Mouse (Mus musculus) C2C12 (cell line): ENCODE data around the gene Ogfr. TPM values are rescaled to one million over a fixed set of nuclear protein-coding genes. Genes with fewer than 3 reads are reported as not detected.

Source experiments
- H3K27me3 ChIP-seq: one replicate; pipeline ENCODE4 v1.6.1; 2011; ENCODE audit not compliant: control insufficient read depth, insufficient read depth, insufficient read length
- H3K36me3 ChIP-seq: one replicate; pipeline ENCODE4 v1.6.1; 2011; ENCODE audit not compliant: control insufficient read depth, insufficient read depth
- H3K4me3 ChIP-seq: one replicate; pipeline ENCODE4 v1.5.1; 2011; ENCODE audit warnings: mild to moderate bottlenecking, control low read depth; ENCODE audit not compliant: poor library complexity, insufficient read depth, severe bottlenecking
- H3K79me2 ChIP-seq: one replicate; pipeline ENCODE4 v1.6.1; 2011; ENCODE audit not compliant: control insufficient read depth, insufficient read depth
- H3K79me3 ChIP-seq: one replicate; pipeline ENCODE4 v1.6.1; 2011; ENCODE audit warnings: low read depth, control low read depth
- H3ac ChIP-seq: one replicate; pipeline ENCODE3; 2011; ENCODE audit warnings: low read depth; ENCODE audit not compliant: control insufficient read depth, insufficient read length
- CEBPB ChIP-seq: IDR thresholded peaks from one replicate; pipeline ENCODE4 v1.6.1; 2011; ENCODE audit warnings: low read depth, mild to moderate bottlenecking, control low read depth, moderate library complexity
- CTCF ChIP-seq: IDR thresholded peaks from one replicate; pipeline ENCODE4 v1.5.1; 2011; ENCODE audit not compliant: control insufficient read depth, insufficient read depth, insufficient read length
- FOSL1 ChIP-seq: IDR thresholded peaks from one replicate; pipeline ENCODE4 v1.8.0; 2011; ENCODE audit warnings: mild to moderate bottlenecking, low read length; ENCODE audit not compliant: poor library complexity, insufficient read depth, severe bottlenecking
- MAX ChIP-seq: IDR thresholded peaks from one replicate; pipeline ENCODE4 v1.6.1; 2011; ENCODE audit warnings: mild to moderate bottlenecking, control low read depth
- MYOD1 ChIP-seq: IDR thresholded peaks from one replicate; pipeline ENCODE4 v1.6.1; 2011; ENCODE audit warnings: low read depth; ENCODE audit not compliant: control insufficient read depth, insufficient read length
- MYOG ChIP-seq: IDR thresholded peaks from one replicate; pipeline ENCODE4 v1.6.1; 2011; ENCODE audit not compliant: control insufficient read depth, insufficient read length; ENCODE audit errors: extremely low read depth
- USF1 ChIP-seq: IDR thresholded peaks from one replicate; pipeline ENCODE4 v1.6.1; 2011; ENCODE audit warnings: low read depth, mild to moderate bottlenecking, control low read depth, moderate library complexity
- polyA plus RNA-seq: library from polyadenylated mRNA; unstranded; fragments of >200 nt; fragmentation: generic; extraction: Trizol; gene quantifications from one replicate; pipeline ENCODE4 v1.2.1, GENCODE M21; 2012; ENCODE audit warnings: missing spikeins

Ogfr gene
- polyA plus RNA-seq, 1 experiment = 61.5 TPM

DNA sequence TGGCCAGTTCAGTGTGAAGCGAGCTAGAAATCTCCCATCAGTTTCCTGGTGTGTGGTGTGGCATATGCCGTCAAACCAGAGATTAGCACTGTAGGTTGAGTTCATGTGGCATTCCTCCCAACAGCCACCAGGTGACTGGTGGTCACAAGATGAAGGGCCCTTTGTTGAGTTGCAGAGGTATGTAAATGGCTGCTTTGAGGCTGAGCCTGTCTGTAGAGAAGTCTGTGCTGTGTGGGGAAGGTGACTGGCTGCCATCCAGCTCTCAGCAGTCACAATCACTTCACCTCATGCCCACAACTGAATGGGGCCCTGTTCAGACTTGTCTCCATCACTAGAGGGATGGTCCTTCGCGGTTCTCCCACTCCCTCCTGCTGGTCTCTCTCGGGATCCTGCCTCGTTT is 15.7 kb downstream of the Ogfr start:
- Histone ChIP-seq H3K79me3 (no peaks in the 10 kb centered on the region), H3K36me3 (no peaks in the 10 kb centered on the region), H3ac (no peak overlapping the region), H3K4me3 (no peak overlapping the region), H3K27me3 (peaks cover 27% of the 10 kb centered on the region), H3K79me2 (no peaks in the 10 kb centered on the region)
- TF ChIP-seq USF1 = no peak
- TF ChIP-seq FOSL1 = no peak
- no peak for TF ChIP-seq MYOG
- no peak for TF ChIP-seq CTCF
- TF ChIP-seq CEBPB = no peak
- TF ChIP-seq MAX = no peak
- no peak for TF ChIP-seq MYOD1

DNA sequence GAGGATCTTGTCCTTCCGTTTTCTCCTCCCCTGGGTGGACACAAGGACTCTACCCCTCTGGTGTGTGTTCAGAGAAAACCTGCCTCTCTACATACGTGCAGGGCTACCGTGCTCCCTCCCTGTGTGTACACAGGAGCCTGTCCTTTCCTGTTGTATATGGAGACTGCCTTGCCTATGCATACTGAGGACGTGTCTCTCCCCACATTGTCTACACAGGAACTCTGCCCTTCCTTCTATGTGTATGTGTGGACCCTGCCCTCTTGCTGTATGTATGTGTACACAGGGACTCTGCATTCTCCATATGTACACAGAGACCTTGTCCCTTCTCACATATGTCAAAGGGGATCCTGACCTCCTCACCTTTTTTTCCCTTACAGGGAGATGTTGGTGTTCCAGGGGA is 21.2 kb downstream of the Ogfr start:
- Histone ChIP-seq H3K79me2 (no peaks in the 10 kb centered on the region), H3K27me3 (peaks cover 49% of the 10 kb centered on the region), H3K79me3 (no peaks in the 10 kb centered on the region), H3K4me3 (no peak overlapping the region), H3ac (no peak overlapping the region), H3K36me3 (no peaks in the 10 kb centered on the region)
- no peak for TF ChIP-seq MAX
- TF ChIP-seq MYOG = no peak
- no peak for TF ChIP-seq CTCF
- no peak for TF ChIP-seq CEBPB
- TF ChIP-seq USF1 = no peak
- no peak for TF ChIP-seq FOSL1
- no peak for TF ChIP-seq MYOD1

DNA sequence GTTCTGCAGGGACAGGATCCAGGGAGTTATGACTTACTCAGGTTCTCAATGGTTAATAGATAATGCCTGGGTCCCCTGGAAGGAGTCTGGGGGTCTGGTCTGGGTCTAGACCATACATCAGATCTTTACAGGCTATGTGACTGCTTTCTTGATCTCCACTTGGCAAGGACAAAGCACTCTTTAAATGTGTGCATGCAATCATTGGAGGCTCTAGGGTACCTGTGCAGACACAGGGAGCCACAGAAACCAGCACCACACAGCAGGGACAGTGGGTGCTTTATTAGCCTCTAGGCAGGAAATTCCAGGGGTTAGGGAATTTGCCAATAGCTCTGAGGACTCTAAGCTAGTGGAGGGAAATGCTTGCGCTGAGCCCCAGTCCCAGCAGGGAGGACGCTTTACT is 22.8 kb downstream of the Ogfr start:
- Histone ChIP-seq H3K27me3 (peaks cover 58% of the 10 kb centered on the region), H3ac (no peak overlapping the region), H3K4me3 (no peak overlapping the region), H3K36me3 (no peaks in the 10 kb centered on the region), H3K79me2 (no peaks in the 10 kb centered on the region), H3K79me3 (no peaks in the 10 kb centered on the region)
- TF ChIP-seq CEBPB = no peak
- no peak for TF ChIP-seq MYOD1
- TF ChIP-seq MYOG = no peak
- TF ChIP-seq MAX = no peak
- TF ChIP-seq USF1 = no peak
- no peak for TF ChIP-seq CTCF

DNA sequence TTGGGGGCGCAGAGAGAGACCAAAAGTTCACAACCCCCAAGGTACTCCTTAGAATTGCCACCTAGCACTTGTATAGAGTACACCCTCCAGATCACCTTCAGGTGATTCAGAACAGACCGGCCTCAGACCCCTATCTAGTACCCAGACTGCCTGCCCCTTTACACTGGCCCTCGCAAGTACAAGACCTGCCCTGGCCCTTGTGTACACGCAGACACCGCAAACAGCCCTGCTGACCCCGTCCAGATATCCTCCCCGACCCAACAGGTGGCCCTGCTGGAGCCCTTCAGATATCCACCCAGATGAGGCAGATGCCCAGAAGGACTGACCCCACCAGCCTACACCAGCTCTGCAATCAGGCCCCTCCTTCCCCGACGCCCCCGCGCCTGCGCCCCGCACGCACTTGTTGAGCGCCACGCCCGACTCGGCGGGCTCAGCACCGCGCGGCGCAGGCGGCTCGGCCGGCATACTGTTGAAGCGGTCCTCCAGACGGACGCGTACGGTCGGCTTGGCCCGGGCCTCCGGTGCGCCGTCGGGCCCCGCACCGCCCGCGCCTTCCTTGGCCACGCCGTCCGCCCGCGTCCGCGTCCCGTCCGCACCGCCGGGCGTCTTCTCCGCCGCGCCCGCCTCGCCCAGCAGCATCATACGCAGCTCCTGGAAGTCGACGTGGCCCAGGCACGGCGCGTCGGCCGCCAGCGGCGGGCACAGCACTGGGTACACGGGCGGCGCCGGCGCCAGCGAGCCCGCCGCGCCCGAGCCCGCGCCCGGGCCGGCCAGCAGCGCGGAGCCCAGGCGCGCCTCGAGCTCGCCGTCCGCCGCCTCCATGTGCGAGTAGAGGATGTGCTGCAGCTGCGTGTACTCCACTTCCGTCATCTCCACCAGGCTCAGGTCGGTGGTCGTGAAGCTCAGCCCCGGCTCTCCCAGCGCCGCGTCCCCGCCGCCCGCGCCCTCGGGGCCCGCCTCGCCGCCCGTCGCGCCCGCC is 52.8 kb downstream of the Ogfr start:
- TF ChIP-seq MYOG (no peak), MAX (no peak), CTCF (no peak), FOSL1 (no peak), MYOD1 (no peak), CEBPB (no peak), USF1 (no peak)
- H3K27me3 ChIP-seq = peaks cover 25% of the 10 kb centered on the region
- no peaks in the 10 kb centered on the region for H3K79me2 ChIP-seq

DNA sequence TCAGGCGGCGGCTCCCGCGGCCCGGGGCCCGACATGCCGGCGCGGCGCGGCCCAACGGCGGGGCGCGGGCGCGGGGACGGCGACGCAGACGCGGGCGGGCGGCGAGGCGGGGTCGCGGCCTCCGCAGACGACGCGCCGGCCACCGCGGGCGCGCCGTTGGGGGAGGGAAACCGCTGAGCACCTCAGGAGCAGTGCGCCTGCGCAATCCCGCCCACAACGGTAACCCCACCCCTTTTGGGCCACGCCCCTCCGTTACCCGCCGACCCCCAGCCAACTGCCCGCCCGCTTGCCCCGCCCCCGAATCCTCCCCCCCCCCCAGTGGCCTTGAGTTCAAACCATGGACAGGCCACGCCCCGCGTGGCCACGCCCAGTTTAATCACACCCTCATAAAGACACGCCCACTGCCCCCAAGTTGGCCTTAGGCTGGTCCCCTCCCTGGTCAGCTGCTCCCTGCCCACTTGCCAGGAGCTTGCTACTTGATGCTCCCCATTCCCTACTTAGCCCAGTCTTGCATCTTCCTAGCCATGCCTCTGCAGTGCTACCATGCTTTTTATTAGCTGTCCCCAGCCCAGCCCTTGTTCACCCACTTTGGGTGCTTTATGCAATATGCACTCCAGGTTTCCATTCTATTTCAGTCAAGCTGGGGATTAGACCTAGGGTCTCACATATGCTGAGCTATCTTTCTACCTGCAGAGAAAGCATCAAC is 53.7 kb downstream of the Ogfr start, which contains the start of gene Tcfl5:
Tcfl5 (minus strand) TSS at position 154 of the 706 bp plus-strand sequence.
- no peaks in the 10 kb centered on the region for H3K36me3 ChIP-seq
- TF ChIP-seq FOSL1 (no peak), MYOG (no peak), MAX (no peak), CEBPB (no peak), USF1 (no peak), MYOD1 (no peak), CTCF (no peak)
- H3K27me3 ChIP-seq = peaks cover 22% of the 10 kb centered on the region
- no peaks in the 10 kb centered on the region for H3K79me3 ChIP-seq
- no peaks in the 10 kb centered on the region for H3K79me2 ChIP-seq
- no peak within 1 kb of the TSS for H3K4me3 ChIP-seq
- no peak within 1 kb of the TSS for H3ac ChIP-seq

More for the DNA sequence above, 52.8 kb downstream of the Ogfr start:
- no peak overlapping the region for H3ac ChIP-seq
- H3K36me3 ChIP-seq = no peaks in the 10 kb centered on the region
- no peak overlapping the region for H3K4me3 ChIP-seq
- H3K79me3 ChIP-seq = no peaks in the 10 kb centered on the region
